Mouse (Mus musculus) mature B cell (primary cell): ENCODE data around the gene Serinc5.

Experiments
- in situ Hi-C: fragments of 300-500 bp; cut with MboI; formaldehyde crosslinking; loops from 2 replicates; pipeline ENCODE4 v1.14.3; 2019

Serinc5 gene

DNA sequence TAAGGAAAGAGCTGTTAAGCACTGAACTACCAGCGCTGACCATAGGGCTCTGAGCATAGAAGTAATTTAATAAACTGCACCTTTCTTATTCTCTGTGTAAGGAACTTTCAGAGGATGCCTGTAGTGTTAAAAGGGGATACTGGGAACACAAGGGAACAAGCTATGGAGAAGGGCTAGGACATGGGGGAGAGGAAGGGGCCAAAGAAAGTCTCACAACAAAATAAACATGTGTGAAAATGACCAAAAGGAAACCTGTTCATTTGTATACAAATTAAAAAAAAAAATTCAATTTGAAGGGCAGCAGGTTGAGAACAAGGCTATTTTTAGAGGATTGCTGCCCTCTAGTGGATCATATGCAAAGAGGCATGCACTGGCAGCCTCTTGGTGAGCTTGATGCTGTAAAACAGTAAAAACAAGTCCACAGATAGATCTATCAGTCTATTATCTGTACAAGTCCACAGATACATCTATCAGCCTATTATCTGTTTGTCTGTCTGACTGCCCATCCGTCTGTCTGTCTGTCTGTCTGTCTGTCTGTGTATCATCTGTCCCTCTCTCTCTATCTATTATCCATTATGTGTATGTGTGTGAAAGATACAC lies 129.9 kb downstream of the Serinc5 start:
- in situ Hi-C loops: loop anchor here (5.0 to 25.0 kb wide), 2 partner anchors 163 to 828 kb away; partner anchors contain the start of gene Spz1

DNA sequence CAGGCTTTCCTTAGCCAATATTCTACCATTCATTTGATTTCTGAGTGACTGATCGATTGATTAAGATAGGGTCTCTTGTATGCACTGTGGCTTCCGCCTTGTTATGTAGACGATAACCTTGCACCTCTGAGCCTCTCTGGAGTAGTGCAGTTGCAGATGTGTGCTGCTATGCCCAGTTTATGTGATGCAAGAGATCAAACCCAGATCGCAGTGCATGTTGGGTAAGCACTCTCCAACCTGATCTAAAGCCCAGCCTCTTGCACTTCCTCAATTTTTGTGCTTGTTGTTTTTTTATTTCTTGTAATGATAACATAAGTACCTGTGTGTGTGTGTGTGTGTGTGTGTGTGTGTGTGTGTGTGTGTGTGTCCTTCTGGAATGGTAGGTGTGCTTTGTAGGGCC lies 132.0 kb downstream of the Serinc5 start:
- in situ Hi-C loops: loop anchor here (5.0 to 25.0 kb wide), 2 partner anchors 166 to 831 kb away; partner anchors contain the start of gene Spz1

DNA sequence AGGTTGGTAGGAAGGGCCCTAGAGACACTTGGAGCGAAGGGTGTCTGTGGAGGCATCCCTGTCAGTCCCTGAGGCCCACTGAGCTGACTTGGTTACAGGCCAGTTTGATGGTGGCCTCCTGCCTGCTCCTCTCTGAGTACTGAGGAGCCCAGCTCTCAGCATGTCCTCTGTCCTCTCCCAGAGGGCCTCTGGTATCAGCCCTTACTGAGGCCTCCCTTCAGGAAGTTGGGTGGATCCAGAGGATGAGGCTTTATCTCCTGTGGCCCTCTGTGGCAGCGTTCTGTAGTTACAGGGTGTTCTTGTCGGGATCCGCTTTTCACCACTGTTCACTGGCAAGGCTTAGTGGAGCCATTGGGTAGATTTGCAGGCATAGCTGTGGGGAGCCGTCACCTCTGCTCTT lies 132.4 kb downstream of the Serinc5 start:
- in situ Hi-C loops: loop anchor here (5.0 to 25.0 kb wide), 2 partner anchors 166 to 831 kb away; partner anchors contain the start of gene Spz1

DNA sequence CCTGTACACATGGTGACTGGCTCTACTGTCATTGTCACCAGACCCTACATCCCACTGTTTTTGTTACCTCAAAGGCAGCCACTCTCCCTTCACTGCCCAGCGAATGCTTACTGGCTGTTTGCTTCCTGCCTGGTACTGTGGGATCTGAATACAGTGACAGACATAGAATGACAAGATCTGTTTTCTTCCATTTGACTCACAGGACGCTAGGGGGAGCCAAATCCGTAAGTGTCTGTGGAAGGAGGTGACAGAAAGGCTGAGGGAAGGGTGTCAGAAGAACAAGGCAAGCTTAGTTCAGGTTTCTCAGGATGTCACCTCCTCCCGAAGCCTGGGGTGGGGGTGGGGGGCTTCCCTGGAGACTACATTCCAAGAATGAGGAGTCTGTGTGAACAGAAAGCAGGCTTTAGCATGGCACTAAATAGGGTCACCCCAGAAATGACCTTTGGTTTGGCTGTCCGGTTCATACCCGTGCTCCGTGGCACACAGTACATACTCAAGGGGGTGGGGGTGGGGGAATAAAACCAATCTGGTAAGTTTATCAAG lies 140.2 kb downstream of the Serinc5 start:
- in situ Hi-C loops: no loop called here

DNA sequence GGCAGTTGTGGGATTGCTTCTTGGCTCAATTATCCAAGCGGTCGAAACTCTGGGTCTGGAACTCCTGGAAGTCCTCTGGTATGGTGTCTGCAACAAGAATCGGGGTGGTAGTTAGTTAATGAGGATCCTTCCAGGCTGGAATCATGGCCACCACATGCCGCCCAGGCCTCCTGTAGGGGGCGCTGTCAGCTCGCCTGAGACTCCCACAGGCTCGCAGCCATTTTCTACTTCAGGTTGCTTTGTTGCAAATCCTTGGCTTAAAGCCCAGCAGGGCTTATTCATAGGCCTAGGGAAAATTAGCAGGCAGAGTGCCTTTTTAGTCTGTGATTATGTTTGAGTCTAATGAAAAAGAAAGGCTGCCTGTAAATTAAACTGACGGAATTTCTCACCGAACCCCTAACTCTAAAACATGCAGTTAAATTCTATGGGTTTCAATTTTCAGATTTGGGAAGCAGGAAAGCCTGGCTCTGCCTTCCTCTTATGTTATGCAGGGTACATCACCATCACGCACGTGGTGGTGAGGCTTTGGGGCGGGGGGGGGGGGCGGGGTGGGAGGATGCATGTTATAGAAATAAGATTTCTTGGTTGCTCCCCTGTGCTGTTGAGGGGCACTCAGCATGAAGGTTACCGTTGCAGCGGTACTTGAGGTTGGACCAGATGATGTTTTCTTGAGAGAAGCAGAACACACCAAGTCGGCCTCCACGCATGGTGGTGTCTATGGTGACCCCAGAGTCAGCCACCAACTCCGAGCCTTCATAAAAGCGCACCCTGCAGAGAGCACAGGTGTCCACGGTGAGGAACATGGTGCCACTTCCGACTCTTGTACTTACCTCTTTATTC lies 141.1 kb downstream of the Serinc5 start:
- in situ Hi-C loops: no loop called here

DNA sequence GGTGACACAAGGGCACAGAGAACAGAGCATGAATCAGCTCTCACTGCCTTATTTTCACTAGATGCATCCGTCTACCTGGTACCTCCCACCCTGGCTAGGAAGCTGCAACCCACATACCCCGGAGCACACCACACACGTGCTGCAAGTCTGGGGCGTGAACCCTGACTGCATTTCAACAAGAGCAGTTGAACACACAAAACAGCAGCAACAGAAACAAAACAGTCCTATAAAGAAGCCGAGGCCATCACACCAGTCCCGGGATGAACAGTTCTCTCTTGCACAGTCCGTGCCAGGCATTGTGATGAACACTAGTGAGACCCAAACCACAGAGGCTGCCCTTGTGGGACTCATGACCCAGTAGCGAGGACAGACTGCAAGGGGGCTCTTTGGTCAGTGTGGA lies 142.8 kb downstream of the Serinc5 start:
- in situ Hi-C loops: no loop called here

DNA sequence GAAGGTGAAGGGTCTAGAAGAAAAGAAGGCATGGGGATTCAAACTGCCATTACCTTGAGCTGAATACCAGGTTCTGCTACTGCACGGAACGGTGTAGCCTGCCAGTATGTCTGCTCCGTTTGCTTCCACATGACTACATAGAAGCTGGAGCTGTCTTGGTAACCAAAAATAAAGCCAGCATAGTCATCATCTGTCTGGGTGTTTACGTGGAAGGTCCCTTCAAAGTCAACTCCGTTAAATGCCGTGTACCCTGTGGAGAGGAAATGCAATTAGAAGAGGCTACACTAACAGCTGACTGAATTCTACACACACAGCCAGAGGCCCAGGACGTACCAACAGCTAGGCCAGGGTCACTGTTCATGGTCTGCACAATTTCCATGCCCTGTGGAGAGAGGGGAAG lies 144.1 kb downstream of the Serinc5 start:
- in situ Hi-C loops: no loop called here

DNA sequence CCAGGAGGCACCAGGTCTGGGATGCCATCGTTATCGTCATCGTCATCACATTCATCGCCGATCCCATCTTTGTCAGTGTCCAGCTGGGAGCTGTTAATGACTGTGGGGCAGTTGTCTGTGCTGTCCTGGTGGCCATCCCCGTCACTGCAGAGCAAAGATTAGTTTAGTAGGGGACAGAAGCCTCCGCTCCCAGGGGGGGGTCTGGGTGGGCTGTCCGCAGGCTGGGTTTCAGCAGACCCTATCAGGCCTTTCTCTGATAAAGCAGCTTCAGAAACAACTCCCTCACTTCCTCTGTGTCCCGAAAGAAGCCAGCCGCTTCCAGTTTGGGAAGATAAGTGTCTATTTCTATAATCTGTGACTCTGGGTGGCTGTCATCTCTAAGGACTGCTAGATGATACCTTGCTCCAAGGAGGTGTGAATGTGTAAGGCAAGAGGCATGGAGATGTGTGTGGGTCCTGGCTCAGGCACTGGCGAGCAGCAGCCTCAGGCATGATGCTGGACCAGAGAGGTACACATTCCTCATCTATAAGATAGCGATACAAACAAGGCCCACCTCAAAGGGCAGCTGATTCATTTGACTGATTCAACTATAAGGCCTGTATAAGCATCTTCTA lies 147.2 kb downstream of the Serinc5 start:
- in situ Hi-C loops: no loop called here

DNA sequence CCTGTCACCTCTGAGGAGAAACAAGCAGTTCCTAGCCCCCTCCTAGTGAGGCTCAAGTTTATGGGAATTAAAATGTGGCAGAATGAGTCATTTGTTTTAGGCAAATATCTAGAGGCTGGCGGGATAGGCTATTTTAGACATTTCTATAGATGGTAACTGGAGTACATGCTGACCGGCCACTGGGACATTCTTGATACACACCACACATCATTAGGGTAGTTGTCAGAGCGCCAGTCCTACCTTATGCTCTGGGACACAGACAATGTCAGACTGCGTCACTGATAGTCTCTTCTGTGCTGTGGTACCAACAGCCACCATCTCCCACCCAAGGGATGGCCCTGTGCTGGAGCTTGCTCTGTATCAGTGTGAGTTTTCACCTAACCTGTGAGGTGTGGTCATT lies 148.2 kb downstream of the Serinc5 start:
- in situ Hi-C loops: no loop called here

DNA sequence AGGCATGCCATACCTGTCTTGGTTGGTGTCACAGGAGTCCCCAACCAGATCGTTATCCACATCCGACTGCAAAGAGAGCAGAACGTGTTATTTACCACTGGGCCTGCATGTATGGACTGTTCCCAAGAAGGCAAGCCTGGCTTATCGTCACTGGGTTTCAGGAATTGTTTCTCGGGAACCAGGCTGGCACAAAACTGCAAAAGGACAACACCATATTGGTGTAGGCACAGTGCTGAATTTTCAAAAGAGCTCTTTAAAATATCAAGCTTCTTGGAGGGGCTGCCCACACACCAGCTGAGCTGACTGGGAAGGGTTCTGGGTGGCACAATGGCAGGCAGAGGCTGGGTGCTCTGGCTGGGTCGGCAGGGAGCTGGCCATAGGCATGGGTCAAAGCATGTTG lies 149.6 kb downstream of the Serinc5 start:
- in situ Hi-C loops: no loop called here
